Mouse (Mus musculus) kidney, postnatal 4 days (tissue): ENCODE results near the gene St7.

ENCODE experiments used
- DNase-seq, 2 experiments: peaks; one replicate each; pipeline ENCODE4 v3.0.0; 2021; ENCODE audit warnings: mixed read lengths in 2 of 2

The St7 gene

GRCm38 (mm10) chr6:17912312-17912711 lies 219.6 kb downstream of the St7 start:
- no peak for DNase-seq

DNA sequence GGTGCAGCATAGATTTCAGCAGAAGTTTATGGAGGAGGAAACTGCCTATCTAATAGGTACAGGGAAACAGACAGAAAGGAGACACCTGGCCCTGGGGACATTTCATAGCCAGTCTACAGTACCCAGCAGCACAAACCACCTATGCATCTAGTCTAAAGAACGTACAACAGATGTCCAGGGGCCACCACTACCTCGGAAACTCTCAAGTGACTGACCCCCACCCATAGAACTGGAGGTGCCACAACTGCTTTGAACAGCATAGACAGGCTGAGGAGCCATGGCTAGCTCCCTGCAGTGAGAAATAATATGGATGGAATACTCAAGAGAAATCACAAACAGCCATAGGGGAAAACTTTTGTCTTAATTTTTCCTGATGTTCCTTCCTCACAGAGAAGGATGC lies 220.1 kb downstream of the St7 start:
- DNase-seq = no peak

DNA sequence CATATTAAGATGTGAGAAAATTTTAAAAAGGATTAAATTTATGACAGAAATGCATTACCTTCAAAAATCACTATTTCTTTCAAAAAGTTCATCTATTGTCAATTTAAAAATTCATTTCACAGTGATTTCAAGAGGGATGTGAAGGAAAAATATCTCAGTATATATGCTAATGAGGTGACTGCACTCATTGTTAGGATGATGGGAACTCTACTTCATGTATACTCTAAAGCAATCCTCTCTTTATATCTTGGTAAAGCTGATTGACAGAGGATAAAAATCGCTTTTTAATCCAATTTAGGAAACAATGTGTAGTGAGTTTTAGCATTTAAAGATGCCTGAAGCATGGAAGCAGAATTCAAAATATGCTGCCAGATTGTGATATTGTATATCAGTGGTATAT lies 220.6 kb downstream of the St7 start:
- DNase-seq = no peak

DNA sequence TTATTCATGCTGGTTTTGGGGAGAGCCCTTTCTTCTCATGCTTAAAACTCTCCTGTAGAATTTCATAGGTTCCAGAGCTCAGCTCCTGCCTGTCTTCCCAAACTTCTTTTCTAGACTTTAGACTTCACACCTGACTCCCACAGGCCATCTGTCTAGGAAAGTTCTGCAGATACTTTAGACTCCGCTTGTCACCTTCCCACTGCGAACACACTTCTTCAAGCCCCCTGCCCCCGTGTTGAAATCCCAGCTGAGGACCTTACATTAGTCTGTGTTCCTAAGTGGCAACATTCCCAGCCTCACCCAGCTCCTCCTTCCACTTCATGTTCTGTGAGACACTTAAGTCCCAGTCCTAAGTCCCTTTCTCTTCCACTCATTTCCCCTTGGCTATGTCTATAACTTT lies 221.6 kb downstream of the St7 start:
- DNase-seq = no peak

DNA sequence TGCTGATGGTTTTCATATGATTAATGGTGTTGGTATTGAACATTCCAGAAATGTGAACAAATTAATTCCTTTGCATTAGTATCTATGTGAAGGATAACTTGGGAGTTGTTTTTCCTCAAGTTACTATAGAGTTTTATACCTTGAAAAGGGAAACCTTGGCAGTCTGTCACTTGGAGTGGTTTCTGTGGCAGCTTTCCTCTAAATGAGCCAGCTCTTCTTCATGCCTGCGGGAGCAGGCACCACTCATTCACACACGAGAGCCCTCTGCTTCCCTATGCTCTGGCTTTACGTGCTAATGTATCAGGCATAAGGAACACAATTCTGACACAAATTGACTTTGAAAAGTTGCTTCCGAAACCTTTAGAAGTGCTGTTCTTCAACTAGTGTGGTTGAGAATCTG lies 224.5 kb downstream of the St7 start:
- DNase-seq = no peak

DNA sequence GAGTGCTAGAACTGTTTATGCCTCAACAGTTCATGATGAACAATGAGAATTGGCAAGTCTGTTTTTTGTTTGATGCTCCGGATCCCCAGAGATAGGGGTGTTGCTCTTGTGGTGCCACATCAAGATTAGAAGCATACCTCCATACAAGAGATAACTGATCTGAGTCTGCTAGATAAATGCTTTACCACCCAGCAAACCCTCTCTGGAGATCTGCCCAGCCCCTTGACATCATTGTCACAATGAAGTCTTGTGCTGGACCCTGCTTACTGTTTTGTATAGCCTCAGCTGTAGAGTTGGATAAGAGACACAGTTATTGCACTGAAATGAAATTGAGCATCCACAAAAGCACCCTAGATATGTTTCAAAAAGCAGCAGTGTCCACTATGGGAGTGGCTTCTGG lies 229.4 kb downstream of the St7 start:
- DNase-seq = no peak

DNA sequence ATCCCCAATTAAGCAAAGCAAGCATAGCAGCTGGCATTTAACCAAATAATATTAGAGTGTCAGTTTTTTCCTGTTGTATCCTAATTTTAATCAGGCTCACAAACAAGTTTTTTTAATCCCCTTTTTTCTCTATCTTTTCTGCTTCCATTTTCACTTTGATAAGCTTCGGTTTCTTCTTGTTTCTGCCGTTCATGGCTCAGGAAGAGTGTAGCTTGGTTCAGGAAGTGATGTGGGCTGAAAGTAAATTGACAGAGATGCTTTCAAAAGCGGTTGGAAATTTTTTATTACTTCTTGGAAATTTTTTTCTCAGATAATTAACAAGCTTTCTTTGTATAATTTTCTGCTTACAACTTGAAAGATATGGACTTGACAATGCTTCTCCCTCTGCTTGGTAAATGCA lies 230.2 kb downstream of the St7 start:
- no peak for DNase-seq

DNA sequence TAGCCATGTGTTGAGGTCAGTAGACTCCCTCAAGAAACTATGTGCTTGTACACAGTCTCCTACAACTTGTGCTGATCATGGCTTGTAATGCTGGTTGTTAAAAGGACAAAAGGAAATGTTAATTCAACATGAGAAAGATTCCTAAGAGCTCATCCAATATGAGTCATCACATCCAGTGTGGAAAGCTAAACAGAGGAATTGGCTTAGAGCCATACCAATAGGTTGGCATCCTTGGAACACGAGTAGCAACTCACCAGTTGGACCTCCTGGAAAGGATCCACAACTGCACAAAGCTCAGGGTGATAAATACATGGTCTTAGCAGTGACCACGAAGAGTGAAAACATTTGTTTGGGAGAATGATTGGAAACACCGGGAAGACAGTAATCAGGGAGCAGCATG lies 230.6 kb downstream of the St7 start:
- DNase-seq = no peak

DNA sequence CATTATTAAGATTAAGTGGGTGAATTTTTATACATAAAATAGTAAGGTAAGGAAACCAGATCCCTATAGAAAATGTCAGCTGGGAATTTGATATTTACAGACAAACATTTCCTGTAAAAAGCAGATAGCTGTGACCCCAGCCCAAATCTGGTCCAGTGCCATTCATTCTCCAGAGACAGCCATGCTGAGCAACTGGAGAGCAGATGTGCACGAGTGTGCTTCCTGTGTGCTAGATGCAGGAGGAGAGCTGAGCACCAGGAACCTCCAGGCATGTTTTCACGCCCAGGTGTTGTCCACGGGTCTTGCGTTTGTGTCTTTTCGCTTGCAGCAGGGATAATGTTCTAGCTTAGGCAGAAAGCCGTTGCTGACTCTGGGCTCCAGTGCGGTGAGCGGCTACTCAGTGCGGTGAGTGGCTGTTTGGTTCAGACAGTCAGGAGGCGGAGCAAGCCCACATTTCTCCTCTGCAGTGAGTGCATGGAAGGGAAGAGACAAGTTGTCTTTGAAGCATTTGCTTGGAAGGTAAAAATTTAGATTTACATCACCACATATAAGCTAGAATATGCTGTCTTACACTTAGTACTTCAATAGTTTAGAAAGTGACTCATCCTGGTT lies 231.3 kb downstream of the St7 start:
- no peak for DNase-seq

- DNase-seq = peak; percentile 42 to 49
Measured at GRCm38 (mm10) chr6:17925267-17925666, 232.5 kb downstream of the St7 start.

GRCm38 (mm10) chr6:17927746-17928145 lies 235.0 kb downstream of the St7 start:
- no peak for DNase-seq

DNA sequence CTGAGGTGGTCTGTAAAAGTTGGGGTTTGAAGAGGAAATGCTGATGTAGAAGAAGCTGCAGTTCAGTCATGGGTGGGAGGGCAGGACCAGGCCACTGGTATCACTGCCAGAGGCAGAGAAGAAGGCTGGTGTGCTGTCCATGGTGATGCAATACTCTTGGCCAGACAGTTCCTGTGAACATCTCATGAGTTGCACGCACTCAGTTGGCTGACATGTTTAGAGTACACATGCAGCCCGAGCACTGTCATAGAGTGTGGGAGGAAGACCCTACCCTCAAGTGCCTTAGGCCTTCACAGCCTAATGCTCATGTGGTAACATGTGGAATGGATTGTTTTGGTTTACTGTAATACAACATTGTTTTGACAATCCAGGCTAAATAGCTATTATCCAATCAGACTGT lies 238.5 kb downstream of the St7 start:
- DNase-seq = no peak

GRCm38 (mm10) chr6:17931835-17932234 lies 239.1 kb downstream of the St7 start:
- DNase-seq = no peak

DNA sequence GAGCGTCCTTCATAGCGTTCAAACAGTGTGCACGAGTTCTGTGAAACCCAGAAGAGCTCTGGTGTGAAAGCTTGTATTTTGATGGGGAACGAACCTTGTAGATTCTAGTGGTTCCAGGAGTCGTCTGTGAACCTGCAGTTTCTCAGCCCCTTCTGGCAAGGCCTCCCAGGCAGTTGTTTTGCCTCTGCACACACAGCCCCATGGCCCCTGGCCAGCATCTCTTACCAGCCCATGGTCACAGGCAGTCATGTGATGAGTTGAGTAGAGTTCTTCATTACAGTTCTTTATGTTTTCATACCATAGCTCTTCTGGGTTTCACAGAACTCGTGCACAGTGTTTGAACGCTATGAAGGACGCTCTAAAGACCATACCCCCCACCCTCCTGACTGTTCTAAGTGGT lies 240.1 kb downstream of the St7 start:
- DNase-seq = no peak

DNA sequence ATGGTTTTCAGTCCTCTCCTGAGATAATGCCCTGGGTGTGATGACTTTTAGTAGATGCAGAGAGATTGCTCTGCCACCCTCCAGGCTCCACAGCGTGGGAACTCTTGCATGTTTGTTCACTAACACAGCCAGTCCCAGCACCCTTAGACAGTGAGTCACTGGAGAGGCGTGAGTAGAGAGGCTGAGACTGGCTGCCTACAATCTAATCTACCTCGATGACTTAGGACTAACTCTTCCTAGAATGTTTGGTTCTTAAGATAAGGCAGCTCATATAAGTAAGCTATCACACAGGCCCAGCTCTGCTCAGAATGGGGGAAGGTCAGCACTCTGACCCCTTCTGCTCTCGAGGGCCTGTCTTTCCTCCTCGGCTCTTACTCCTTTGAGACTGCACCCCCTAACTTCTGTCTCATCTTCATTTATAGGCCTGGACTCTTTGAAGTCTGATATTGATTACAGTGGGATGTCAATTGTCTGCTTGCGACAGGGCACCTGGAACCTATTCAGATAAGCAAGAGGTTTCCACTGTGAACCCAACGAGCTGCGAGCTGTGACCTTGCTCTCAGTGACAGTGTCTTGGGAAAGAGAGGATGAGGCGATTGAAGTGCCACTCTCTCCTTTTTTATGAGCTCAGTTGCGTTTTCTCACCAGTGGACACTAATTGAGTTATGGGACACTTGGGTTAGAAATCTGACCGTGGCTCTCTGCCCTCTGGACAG lies 246.1 kb downstream of the St7 start:
- DNase-seq = no peak

DNA sequence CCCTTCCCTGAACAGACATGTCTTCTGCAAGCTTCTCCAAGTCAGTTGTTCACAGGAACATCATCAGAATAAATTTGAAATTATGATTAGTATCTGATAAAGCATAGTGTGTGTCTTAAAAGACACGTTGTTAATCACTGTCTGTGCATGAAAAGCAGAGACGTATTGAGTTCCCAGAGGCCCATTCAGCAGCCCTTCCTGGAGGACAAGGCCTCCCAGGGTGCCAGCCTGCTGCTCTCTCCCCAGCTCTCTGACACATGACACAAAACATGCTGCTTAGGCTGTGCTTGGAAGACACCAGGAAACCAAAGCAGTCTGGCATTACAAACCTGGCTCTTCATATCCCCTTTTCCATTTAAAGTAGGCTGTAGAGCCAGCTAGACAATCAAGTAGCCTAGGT lies 249.2 kb downstream of the St7 start:
- DNase-seq = no peak

DNA sequence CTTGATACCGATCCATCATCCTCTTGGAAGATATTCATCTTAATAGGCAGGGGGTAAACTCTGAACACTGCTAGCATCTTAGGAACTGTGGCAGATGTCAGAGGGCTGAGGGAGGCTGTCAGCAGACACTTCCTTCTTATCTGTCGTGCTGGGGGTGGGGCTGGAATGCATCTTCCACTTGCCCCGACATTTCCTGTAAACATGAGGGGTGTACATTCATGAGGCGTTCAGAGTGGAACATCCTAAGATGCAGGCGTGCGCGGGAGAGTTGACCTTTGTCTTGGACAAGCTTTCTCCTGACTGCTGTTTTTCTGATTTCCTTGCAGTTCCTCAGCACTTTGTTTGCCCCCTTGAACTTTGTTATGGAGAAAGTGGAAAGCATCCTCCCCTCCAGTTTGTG lies 249.6 kb downstream of the St7 start:
- DNase-seq = no peak

- no peak for DNase-seq
Measured at GRCm38 (mm10) chr6:17943877-17944617, 251.3 kb downstream of the St7 start.

DNA sequence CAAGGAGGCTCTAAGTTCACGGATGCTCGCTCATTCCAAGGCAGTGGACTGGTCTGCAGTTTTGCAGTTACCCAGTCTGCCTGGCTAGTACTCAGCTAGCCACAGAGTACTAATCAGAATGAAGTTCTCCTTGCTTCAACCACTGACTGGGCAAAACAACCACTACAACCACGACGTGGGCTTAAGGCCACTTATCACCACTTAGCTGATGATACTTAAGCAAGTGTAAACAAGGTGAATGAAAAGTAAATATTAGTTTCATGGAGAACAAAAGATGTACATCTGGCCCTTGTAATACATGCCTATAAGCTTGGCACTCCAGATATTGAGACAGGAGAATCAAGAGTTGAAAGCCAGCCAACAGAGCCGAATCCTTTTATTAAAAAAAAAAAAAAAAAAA lies 253.7 kb downstream of the St7 start:
- DNase-seq = no peak

- DNase-seq = no peak
Measured at GRCm38 (mm10) chr6:17947130-17947831, 254.5 kb downstream of the St7 start.

DNA sequence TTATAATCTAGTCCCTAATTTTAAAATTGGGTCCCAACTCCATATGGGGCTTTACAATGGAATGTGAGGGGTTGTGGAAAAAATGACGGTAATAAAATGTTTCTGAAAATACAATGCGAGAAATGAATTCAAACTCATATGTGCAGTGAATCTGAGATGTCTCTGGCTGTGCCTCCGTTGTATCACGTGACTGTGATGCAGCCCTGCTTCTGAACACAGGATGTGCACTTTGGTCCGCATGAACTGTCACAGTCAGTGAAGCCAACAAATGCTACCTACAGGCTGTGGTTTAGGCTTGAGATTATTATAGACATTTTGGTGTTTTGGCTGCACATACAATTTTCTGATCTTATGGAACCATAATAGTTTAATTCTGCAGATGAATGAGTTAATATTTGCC lies 256.4 kb downstream of the St7 start:
- no peak for DNase-seq

- DNase-seq = no peak
Measured at GRCm38 (mm10) chr6:17951779-17952178, 259.0 kb downstream of the St7 start.

DNA sequence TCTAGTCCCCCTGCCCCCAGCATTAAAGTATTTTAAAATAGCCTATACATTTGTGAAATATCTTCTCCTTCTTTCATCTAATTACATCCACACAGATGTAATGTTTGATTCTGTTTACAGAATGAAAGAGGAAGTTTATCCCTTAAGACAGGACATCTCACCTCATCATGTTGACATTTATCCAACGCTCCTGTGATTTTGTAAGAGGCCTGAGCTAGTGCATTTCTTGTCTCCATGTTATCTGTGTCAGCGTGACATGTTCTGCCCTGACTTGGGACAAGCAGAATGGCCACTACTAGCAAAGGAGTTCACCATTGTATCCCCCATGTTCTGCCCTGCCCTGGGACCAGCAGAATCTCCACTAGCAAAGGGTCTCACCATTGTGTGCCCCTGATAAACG lies 270.7 kb downstream of the St7 start:
- DNase-seq = no peak
